Mouse (Mus musculus) midbrain, embryonic 12.5 days (tissue): ENCODE measurements around the gene Gm49333. TPM values are rescaled to one million over a fixed set of nuclear protein-coding genes. Genes with fewer than 3 reads are reported as not detected.

Experiments used
- ATAC-seq: fragments of 200-750 bp; cut with Nextera tagmentation; 2 replicates; pipeline ENCODE4 v1.8.0; 2017; ENCODE audit warnings: low read depth, moderate TSS enrichment, moderate library complexity; ENCODE audit not compliant: low FRiP score
- H3K27ac ChIP-seq: fragments of 300-500 bp; sonication (generic); replicated peaks from 2 replicates; pipeline ENCODE4 v1.5.1; 2016; ENCODE audit warnings: mild to moderate bottlenecking
- H3K27me3 ChIP-seq: fragments of 300-500 bp; sonication (generic); 2 replicates; pipeline ENCODE4 v1.6.1; 2016; ENCODE audit warnings: mild to moderate bottlenecking
- H3K36me3 ChIP-seq: fragments of 300-500 bp; sonication (generic); 2 replicates; pipeline ENCODE4 v1.6.1; 2016
- H3K4me1 ChIP-seq: fragments of 300-500 bp; sonication (generic); 2 replicates; pipeline ENCODE4 v1.6.1; 2016
- H3K4me2 ChIP-seq: fragments of 300-500 bp; sonication (generic); replicated peaks from 2 replicates; pipeline ENCODE4 v1.6.1; 2016; ENCODE audit warnings: mild to moderate bottlenecking, moderate library complexity
- H3K4me3 ChIP-seq: fragments of 300-500 bp; sonication (generic); 2 replicates; pipeline ENCODE4 v1.5.1; 2016; ENCODE audit warnings: mild to moderate bottlenecking
- H3K9ac ChIP-seq: fragments of 300-500 bp; sonication (generic); replicated peaks from 2 replicates; pipeline ENCODE4 v1.6.1; 2016; ENCODE audit warnings: mild to moderate bottlenecking, moderate library complexity
- H3K9me3 ChIP-seq: fragments of 300-500 bp; sonication (generic); 2 replicates; pipeline ENCODE4 v1.6.1; 2016; ENCODE audit warnings: mild to moderate bottlenecking
- WGBS: fragments of 180-500 bp; shearing (Covaris S2); methylation state at CpG from one replicate; pipeline ENCODE4 v1.1.7; 2016; 5-methylcytosine and 5-hydroxymethylcytosine counted together
- polyA plus RNA-seq: library from polyadenylated mRNA; unstranded; fragments of >200 nt; fragmentation: Nextera tagmentation; extraction: Ambion mirVana; gene quantifications from 2 replicates; pipeline ENCODE4 v1.2.1, GENCODE M21; 2016

The Gm49333 gene
- polyA plus RNA-seq, 1 experiment from 2014 or later: not detected

DNA sequence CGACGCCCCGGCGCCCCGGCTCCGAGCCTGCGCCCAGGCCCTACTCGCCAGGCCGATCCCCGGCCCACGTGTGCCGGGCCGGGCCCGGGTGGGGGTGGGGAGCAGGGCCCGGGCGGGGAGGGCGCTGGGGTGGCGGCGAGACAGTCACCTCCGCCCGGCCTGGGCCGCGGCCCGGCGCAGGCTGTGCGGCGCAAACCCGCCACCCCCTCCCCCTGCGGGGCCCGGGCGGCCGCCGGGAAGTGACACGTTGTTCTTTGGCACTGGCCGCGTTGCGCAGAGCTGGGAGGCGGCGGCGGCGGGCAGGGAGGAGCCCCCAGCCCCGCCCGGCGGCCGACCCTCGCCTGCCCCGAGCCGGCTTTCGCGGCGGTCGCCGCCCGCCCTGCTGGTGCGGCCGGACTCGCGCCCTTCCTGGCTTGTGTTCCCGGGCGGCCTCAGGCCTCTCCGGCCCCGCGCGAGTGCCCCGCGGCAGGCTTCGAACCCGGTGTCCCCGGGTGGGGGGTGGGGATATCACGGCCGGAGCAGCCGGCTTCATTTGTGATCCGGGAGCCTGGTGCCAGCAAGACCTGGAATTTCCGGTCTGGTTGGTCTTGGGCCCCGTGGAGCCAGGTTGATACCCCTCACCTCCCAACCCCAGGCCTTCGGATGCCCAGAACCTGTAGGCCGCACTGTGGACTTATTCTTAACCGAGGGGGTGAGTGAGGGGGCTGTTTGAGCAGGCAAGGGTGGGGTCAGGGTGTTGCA lies 61.7 kb downstream of the Gm49333 start:
- Histone ChIP-seq H3K4me1 (peaks cover 19% of the 10 kb centered on the region), H3K36me3 (peaks cover 34% of the 10 kb centered on the region), H3K27ac (peak overlapping the region; percentile 95), H3K4me2 (peak overlapping the region; percentile 90), H3K4me3 (peak overlapping the region; percentile 93), H3K9ac (peak overlapping the region; percentile 97), H3K27me3 (no peaks in the 10 kb centered on the region), H3K9me3 (no peaks in the 10 kb centered on the region)
- peak; percentile 86 for ATAC-seq
- whole genome bisulfite sequencing: under 1% methylated on average over 40 of the region's 78 CpGs

DNA sequence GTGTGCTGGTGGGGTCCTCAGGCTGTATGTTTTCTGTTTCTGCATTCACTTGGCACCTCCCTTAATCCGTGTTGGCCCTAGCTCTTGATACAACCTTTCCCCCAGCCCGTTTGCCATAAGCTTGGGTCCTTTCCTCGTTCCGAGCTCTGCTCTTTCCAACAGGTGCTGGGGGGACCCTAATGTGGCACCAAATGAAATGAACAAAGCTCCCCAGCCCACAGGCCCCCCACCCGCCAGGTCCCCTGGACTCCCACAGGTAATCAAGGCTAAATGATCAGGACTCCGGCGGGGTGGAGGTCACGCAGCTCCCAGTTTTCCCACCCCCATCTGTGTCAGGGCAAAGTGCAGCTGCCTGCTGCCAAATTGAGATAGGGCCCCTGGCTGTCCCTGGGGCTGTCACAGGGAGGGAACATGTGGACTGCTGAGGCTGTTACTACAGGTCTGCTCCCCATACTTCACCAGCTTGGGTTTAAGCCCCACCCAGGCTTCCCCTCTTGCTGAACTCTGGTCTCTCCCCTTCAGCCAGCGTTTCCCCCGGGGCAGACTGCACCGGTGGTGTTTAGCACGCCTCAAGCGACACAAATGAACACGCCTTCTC lies 62.4 kb downstream of the Gm49333 start:
- no peak for ATAC-seq
- peak overlapping the region; percentile 93 for H3K4me3 ChIP-seq
- peak overlapping the region; percentile 95 for H3K27ac ChIP-seq
- 19% methylated on average over 14 of the region's 14 CpGs for WGBS
- H3K4me1 ChIP-seq: peaks cover 19% of the 10 kb centered on the region
- peak overlapping the region; percentile 97 for H3K9ac ChIP-seq
- H3K27me3 ChIP-seq: no peaks in the 10 kb centered on the region
- no peaks in the 10 kb centered on the region for H3K9me3 ChIP-seq
- H3K4me2 ChIP-seq: peak overlapping the region; percentile 90
- H3K36me3 ChIP-seq: peaks cover 40% of the 10 kb centered on the region

DNA sequence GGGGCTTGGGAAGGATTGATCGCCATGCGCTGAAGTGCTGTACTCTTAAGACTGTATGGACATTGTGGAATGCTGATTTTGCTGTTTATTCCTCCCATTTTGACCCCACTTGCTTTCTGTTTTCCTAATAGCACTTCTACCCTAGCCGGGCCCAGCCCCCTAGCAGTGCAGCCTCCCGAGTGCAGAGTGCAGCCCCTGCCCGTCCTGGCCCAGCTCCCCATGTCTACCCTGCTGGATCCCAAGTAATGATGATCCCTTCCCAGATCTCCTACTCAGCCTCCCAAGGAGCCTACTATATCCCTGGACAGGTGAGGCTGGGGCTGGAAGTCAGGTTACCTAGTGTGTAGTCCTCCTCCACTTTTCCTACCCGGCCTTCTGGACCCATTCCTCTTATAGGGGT lies 63.8 kb downstream of the Gm49333 start:
- Histone ChIP-seq H3K9ac (0 out of 2 replicates have a peak overlapping the region, but pooled peaks have one; percentile 13), H3K27me3 (no peaks in the 10 kb centered on the region), H3K27ac (no peak overlapping the region), H3K4me1 (peaks cover 19% of the 10 kb centered on the region), H3K4me3 (no peak overlapping the region), H3K9me3 (no peaks in the 10 kb centered on the region), H3K36me3 (peaks cover 54% of the 10 kb centered on the region), H3K4me2 (peak overlapping the region; percentile 90; the same call in 1 of the 2 replicates)
- no peak for ATAC-seq
- WGBS: 95% methylated on average over 6 of the region's 6 CpGs

DNA sequence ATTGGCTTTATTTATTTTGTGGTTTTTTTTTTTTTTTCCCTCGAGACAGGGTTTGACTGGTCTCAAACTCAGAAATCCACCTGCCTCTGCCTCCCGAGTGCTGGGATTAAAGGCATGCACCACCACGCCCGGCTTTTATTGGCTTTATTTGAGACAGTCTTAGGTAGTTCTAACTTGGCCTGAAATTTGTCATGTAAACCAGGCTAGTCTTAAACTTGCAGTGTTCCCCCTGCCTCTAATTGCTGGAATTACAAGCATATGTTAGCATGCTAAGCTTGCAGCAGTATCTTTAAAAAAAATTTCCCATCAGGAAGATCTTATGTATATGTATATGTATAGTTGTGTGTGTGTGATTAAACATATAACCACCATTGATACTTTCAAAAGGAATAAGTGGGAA lies 65.3 kb downstream of the Gm49333 start:
- no peak overlapping the region for H3K4me3 ChIP-seq
- H3K4me1 ChIP-seq: peaks cover 19% of the 10 kb centered on the region
- no peak overlapping the region for H3K9ac ChIP-seq
- H3K4me2 ChIP-seq: no peak overlapping the region
- peaks cover 69% of the 10 kb centered on the region for H3K36me3 ChIP-seq
- no peak overlapping the region for H3K27ac ChIP-seq
- no peak for ATAC-seq
- no peaks in the 10 kb centered on the region for H3K9me3 ChIP-seq
- WGBS: 89% methylated on average over 4 of the region's 4 CpGs
- H3K27me3 ChIP-seq: no peaks in the 10 kb centered on the region

DNA sequence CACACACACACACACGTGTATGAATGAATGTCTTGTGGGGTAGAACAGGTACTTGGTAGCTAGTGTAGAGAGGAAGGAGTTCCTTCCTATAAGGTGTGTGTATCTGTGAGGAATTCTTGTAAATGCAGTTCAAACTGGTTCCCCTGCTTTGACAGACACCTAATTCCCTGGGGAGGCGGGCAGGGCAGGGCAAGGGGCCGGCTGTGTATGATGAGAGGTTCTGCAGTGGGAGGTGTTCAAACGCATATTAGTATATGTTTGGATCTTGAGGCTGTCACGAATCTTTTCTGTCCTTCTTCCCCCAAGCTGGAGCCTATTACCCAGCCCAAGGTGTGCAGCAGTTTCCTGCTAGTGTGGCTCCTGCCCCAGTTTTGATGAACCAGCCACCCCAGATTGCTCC lies 66.0 kb downstream of the Gm49333 start:
- Histone ChIP-seq H3K27me3 (no peaks in the 10 kb centered on the region), H3K9ac (no peak overlapping the region), H3K4me3 (no peak overlapping the region), H3K9me3 (no peaks in the 10 kb centered on the region), H3K4me1 (peaks cover 19% of the 10 kb centered on the region), H3K27ac (no peak overlapping the region), H3K4me2 (no peak overlapping the region), H3K36me3 (peaks cover 76% of the 10 kb centered on the region)
- WGBS: 86% methylated on average over 5 of the region's 5 CpGs
- ATAC-seq: no peak

DNA sequence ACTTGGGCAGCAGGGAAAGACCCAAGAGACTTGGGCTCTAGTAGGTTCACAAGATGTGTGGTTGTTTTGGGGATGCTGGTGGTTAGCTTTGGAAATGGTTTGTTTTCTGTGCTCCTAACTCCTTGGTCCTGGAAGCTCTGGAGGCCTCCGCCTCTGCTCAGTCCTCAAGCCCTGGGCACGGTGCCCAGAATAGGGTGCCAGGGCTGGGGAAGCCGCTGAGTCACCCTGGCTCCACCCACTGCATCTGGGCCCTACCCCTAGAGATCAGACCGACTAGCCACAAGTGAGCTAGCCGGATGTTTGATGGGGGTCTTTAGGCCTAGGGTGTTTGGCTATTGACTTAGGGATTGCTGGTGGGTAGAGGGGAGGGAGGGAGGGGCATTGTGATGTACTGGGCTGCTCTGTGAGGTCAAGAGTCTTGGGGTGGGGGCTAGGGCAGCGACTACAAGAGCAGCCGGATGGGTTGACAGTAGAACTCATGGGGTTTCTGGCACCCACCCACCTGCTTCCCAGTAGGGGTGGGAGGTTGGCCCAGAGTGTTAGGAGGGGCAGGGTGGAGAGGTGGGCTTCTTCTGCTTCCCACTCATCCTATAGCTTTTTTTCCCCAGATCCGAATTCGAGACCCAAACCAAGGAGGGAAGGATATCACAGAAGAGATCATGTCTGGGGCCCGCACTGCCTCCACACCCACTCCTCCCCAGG lies 66.7 kb downstream of the Gm49333 start:
- WGBS: 89% methylated on average over 10 of the region's 10 CpGs
- Histone ChIP-seq H3K4me1 (peaks cover 19% of the 10 kb centered on the region), H3K27me3 (no peaks in the 10 kb centered on the region), H3K36me3 (peaks cover 83% of the 10 kb centered on the region), H3K4me3 (no peak overlapping the region), H3K9me3 (no peaks in the 10 kb centered on the region), H3K9ac (no peak overlapping the region), H3K4me2 (no peak overlapping the region), H3K27ac (no peak overlapping the region)
- no peak for ATAC-seq

DNA sequence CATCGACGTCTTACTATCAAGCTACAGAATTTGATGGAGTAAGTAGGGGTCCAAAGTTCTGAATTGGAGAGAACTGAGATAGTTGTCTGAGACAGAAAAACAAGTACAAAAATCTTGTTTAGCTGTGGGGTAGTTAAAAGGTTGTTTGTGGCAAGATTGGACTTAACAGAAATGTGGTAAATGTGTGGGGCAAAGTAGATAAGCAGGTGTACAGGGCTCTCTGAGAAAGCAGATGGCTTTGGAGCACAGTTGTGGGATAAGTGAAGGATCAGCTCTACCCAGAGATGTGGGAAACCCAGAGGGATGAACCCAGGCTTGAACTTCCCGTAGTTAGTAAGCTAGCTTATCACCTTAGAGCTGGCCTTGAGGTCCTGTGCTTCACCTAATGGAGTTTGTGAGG lies 79.4 kb downstream of the Gm49333 start:
- Histone ChIP-seq H3K4me3 (no peak overlapping the region), H3K27me3 (peaks cover 9% of the 10 kb centered on the region; the same call in 1 of the 2 replicates), H3K4me2 (no peak overlapping the region), H3K4me1 (peaks cover 33% of the 10 kb centered on the region), H3K9ac (no peak overlapping the region), H3K9me3 (no peaks in the 10 kb centered on the region), H3K36me3 (peaks cover 61% of the 10 kb centered on the region), H3K27ac (no peak overlapping the region)
- ATAC-seq: no peak
- WGBS: 91% methylated on average over 3 of the region's 3 CpGs

DNA sequence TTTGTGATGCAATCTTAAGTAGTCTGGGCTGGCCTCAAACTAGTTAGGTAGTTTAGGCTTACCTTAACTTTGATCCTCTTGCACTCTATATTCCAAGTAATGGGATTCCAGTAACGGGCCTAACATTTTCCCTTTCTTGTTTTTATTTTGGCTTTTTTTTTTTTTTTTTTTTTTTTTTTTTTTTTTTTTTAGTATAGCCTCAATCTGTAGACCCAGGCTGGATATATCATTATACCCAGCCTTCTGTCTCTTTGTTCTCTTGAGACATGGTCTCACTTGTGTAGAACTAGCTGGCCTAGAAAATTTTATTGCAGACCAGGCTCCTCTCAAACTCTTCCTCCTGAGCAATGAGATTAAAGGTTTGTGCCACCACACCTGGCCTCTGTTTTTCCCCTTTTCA lies 80.2 kb downstream of the Gm49333 start:
- no peak for ATAC-seq
- H3K4me1 ChIP-seq: peaks cover 39% of the 10 kb centered on the region
- no peaks in the 10 kb centered on the region for H3K9me3 ChIP-seq
- H3K4me3 ChIP-seq: no peak overlapping the region
- H3K36me3 ChIP-seq: peaks cover 53% of the 10 kb centered on the region
- H3K27me3 ChIP-seq: peaks cover 9% of the 10 kb centered on the region; the same call in 1 of the 2 replicates
- H3K4me2 ChIP-seq: no peak overlapping the region
- H3K27ac ChIP-seq: no peak overlapping the region
- WGBS: 94% methylated on average over 1 of the region's 1 CpGs
- H3K9ac ChIP-seq: no peak overlapping the region

DNA sequence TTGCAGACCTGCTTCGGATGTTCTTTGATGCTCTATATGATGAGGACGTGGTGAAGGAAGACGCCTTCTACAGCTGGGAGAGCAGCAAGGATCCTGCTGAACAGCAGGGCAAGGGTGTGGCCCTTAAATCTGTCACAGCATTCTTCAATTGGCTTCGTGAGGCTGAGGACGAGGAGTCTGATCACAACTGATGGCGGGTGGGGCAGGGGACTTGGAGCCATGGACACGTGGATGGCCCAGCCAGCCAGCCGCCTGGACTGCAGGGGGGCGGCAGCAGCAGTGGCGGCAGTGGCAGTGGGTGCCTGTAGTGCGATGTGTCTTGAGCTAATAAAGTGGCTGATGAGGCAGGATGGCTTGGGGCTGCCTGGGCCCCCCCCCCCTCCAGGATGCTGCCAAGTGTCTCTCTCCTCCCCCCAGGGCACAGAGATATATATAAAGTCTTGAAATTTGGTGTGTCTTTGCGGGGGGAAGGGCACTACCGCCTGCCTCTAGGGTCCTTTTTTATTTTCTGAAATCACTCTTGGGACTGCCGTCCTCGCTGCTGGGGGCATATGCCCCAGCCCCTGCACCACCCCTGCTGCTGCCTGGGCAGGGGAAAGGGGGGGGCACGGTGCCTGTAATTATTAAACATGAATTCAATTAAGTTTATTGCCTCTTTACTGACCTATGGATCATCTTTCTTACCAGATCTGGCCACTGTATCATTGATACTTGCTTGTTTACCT lies 81.0 kb downstream of the Gm49333 start:
- H3K4me1 ChIP-seq: peaks cover 42% of the 10 kb centered on the region
- H3K9me3 ChIP-seq: no peaks in the 10 kb centered on the region
- H3K36me3 ChIP-seq: peaks cover 45% of the 10 kb centered on the region
- H3K27ac ChIP-seq: peak overlapping the region; percentile 90
- 42% methylated on average over 14 of the region's 16 CpGs for WGBS
- no peak for ATAC-seq
- peaks cover 9% of the 10 kb centered on the region; the same call in 1 of the 2 replicates for H3K27me3 ChIP-seq
- 0 out of 2 replicates have a peak overlapping the region, but pooled peaks have one; percentile 34 for H3K9ac ChIP-seq
- H3K4me3 ChIP-seq: peak overlapping the region; percentile 66; the same call in 1 of the 2 replicates
- peak overlapping the region; percentile 78 for H3K4me2 ChIP-seq

DNA sequence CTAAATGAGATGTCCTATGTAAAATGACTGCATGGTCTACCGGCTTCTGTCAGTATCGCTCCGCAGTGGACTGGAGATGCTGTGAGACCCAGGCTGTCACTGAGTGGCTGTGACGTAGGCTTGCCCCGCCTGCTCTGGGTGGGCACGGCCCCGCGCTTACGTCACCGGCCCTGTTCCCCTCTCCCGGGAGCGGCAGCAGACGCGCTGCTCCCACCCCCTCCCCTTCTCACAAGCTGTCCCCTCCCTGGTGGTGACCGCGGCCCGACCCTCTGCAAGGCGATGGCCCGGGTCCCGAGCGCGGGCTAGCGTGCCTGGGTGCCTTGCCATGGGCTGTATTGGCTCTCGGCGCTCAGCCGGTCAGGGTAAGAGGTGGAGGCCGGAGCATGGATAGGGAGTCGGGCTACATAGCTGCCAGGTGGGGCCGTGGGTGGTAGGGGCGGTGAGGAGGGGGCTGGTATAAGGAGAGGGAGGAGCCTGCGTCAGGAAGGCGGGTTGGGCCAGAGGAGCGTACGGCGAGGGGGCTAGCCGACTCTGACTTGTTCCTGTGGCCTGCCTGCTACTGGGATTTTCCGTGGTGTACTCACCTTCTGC lies 81.8 kb downstream of the Gm49333 start, which contains the start of gene Fam131a:
Gene Fam131a, plus strand, starts transcription at position 131 of the 591 bp plus-strand sequence.
- Histone ChIP-seq H3K4me3 (peak within 1 kb of the TSS; percentile 66), H3K4me2 (peak within 1 kb of the TSS; percentile 78), H3K9me3 (no peaks in the 10 kb centered on the region), H3K27ac (peak within 1 kb of the TSS; percentile 90), H3K9ac (peak within 1 kb of the TSS; percentile 78), H3K4me1 (peaks cover 42% of the 10 kb centered on the region), H3K27me3 (peaks cover 9% of the 10 kb centered on the region; the same call in 1 of the 2 replicates), H3K36me3 (peaks cover 37% of the 10 kb centered on the region)
- WGBS: under 1% methylated on average over 30 of the region's 37 CpGs
- peak; percentile 93 for ATAC-seq

DNA sequence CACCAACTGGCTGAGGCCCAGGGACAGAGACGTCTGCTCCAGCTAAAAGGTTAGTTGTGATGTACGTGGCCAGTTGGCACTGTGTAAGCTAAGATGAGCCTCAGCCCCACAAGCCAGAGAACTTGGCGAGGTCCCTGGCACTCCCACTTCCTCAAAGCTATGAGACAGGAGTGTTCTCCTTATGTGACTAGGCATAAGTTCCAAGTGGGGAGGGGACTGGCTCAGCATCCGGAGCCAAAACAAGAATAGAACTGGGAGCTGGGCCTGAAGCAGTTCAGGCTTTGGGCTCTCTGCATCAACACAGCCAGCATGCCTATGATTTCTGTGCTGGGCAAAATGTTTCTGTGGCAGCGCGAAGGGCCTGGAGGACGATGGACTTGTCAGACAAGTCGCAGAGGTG lies 83.4 kb downstream of the Gm49333 start:
- no peak overlapping the region for H3K4me3 ChIP-seq
- H3K9me3 ChIP-seq: no peaks in the 10 kb centered on the region
- no peak overlapping the region for H3K9ac ChIP-seq
- H3K27ac ChIP-seq: 0 out of 2 replicates have a peak overlapping the region, but pooled peaks have one; percentile 3
- ATAC-seq: no peak
- H3K27me3 ChIP-seq: peaks cover 9% of the 10 kb centered on the region; the same call in 1 of the 2 replicates
- WGBS: 77% methylated on average over 8 of the region's 8 CpGs
- H3K36me3 ChIP-seq: peaks cover 32% of the 10 kb centered on the region
- peaks cover 43% of the 10 kb centered on the region for H3K4me1 ChIP-seq
- peak overlapping the region; percentile 67; the same call in 1 of the 2 replicates for H3K4me2 ChIP-seq
